Mouse (Mus musculus) lung, postnatal 4 days (tissue): ENCODE measurements around the gene Comt.

Source experiments
- DNase-seq, 2 experiments: peaks; one replicate each; pipeline ENCODE4 v3.0.0; 2021

Gene Comt

GRCm38 (mm10) chr16:18410418-18410817 lies 16.2 kb downstream of the Comt start:
- DNase-seq: no peak

GRCm38 (mm10) chr16:18409776-18410175 lies 16.9 kb downstream of the Comt start:
- no peak for DNase-seq

GRCm38 (mm10) chr16:18407912-18408311 lies 18.7 kb downstream of the Comt start:
- DNase-seq: peak in 1 of 2 experiments; percentile 65

GRCm38 (mm10) chr16:18406293-18406692 lies 20.4 kb downstream of the Comt start:
- DNase-seq: peak; percentile 71 to 75

- no peak for DNase-seq
These were observed 20.8 kb downstream of the Comt start for GRCm38 (mm10) chr16:18405876-18406275.

GRCm38 (mm10) chr16:18405091-18405854 lies 21.4 kb downstream of the Comt start:
- no peak for DNase-seq

GRCm38 (mm10) chr16:18403285-18403684 lies 23.4 kb downstream of the Comt start:
- DNase-seq: no peak

- peak in 1 of 2 experiments; percentile 64 for DNase-seq
These were observed 26.0 kb downstream of the Comt start for GRCm38 (mm10) chr16:18400472-18401216.

GRCm38 (mm10) chr16:18400028-18400427 lies 26.6 kb downstream of the Comt start:
- DNase-seq: no peak

- peak in 1 of 2 experiments; percentile 20 for DNase-seq
These were observed 29.6 kb downstream of the Comt start for GRCm38 (mm10) chr16:18396791-18397621.

GRCm38 (mm10) chr16:18396201-18396600 lies 30.5 kb downstream of the Comt start:
- peak; percentile 60 to 70 for DNase-seq

- peak; percentile 65 to 72 for DNase-seq
These were observed 31.0 kb downstream of the Comt start for GRCm38 (mm10) chr16:18395620-18396036.

- peak in 1 of 2 experiments; percentile 17 for DNase-seq
These were observed 31.7 kb downstream of the Comt start for GRCm38 (mm10) chr16:18394777-18395619.

GRCm38 (mm10) chr16:18394056-18394455 lies 32.6 kb downstream of the Comt start:
- peak in 1 of 2 experiments; percentile 13 for DNase-seq

GRCm38 (mm10) chr16:18393595-18393994 lies 33.1 kb downstream of the Comt start:
- DNase-seq: peak in 1 of 2 experiments; percentile 17

GRCm38 (mm10) chr16:18392469-18393426 lies 33.9 kb downstream of the Comt start:
- DNase-seq: peak; percentile 91 to 95

GRCm38 (mm10) chr16:18391728-18392127 lies 34.9 kb downstream of the Comt start:
- peak in 1 of 2 experiments; percentile 16 for DNase-seq

- DNase-seq: peak in 1 of 2 experiments; percentile 8
These were observed 35.5 kb downstream of the Comt start for GRCm38 (mm10) chr16:18391127-18391526.

GRCm38 (mm10) chr16:18390399-18390798 lies 36.3 kb downstream of the Comt start:
- DNase-seq: no peak

GRCm38 (mm10) chr16:18388583-18389435 lies 37.8 kb downstream of the Comt start:
- peak in 1 of 2 experiments; percentile 20 for DNase-seq
